Mouse (Mus musculus): ENCODE results near the gene Dhx8. TPM values are rescaled to one million over a fixed set of nuclear protein-coding genes. Genes with fewer than 3 reads are reported as not detected.

Dhx8 gene
- total RNA-seq, 4 experiments from 2014 or later, result 30.7 to 36.4 (median 32.0) TPM

DNA sequence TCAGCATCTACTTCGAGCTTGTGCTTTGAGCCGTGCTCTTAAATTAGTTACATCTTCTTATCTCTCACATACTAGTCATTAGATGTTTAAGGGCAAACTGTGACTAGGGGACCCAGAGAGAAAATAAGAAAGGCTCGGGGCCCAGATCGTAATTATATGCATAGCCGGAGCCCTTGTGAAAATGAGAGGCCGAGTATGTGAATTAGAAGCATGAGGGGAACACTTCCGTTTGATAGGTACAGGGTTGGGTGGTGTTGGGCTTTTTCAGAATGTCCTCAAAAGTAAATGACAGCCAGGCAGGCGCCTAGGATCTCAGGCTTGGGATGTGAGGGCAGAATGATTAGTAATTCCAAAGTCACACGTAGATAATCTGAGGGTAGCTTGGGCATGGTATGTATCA is 877 bp downstream of the Dhx8 start:
- no peak for DNase-seq (ENCODE audit: low spot score in 2 of 2)

DNA sequence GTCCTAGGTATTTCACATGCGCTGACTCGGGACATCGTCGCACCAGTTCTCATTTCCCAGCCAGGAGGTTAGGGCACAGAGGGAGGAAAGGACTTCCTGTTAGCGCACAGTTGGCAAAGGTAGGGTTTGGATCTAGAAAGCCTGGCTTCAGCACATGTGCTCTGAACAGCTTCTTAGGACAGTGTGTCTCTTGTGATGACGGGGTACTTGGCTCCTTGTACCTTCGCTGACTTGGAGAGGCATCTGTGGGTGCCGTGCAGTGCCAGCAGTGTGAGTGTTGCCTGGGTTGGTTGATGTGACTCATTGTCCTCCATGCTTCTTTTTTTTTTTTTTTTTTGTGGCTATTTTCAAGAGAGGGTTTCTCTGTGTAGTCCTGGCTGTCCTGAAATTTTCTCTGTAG is 23.9 kb downstream of the Dhx8 start:
- peak in 1 of 2 experiments; percentile 37 for DNase-seq (ENCODE audit: low spot score in 2 of 2)

DNA sequence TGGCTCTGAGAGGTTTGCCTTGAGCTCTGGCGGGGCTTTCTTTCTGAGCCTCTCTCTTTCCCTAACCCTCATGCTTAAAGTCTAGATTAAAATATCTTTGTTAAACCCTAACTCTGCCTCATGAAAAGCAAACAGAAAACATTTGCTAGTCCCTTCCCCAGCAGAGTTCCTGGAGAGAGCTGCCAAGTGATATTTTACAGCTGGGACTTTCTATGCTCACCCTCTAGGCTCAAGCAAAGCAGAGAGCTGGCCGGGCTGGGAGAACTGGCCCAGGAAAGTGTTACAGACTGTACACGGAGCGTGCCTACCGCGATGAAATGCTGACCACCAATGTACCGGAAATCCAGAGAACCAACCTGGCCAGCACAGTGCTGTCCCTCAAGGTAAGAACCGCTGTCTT is 24.6 kb downstream of the Dhx8 start:
- no peak for DNase-seq (ENCODE audit: low spot score in 2 of 2)

DNA sequence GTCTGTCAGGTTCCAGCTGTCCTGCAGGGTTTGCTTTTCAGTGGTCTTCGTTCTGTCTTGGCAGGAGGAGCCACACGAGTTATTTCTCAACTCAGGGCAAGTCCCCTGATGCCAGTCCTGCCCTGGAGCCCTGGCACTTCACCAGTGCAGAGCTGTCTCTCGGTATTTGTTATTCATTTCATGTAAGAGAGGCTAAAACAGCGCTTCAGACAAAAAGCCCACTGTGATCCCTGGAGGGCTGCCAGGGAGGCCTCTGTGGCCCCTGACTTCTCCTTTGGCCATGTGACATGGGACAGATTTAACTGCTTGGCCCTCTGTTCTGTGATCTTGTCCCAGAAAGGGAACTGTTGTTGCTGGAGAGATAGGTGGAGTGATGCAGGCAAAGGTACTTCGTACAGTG is 25.7 kb downstream of the Dhx8 start:
- DNase-seq (ENCODE audit: low spot score in 2 of 2), result peak in 1 of 2 experiments; percentile 51

DNA sequence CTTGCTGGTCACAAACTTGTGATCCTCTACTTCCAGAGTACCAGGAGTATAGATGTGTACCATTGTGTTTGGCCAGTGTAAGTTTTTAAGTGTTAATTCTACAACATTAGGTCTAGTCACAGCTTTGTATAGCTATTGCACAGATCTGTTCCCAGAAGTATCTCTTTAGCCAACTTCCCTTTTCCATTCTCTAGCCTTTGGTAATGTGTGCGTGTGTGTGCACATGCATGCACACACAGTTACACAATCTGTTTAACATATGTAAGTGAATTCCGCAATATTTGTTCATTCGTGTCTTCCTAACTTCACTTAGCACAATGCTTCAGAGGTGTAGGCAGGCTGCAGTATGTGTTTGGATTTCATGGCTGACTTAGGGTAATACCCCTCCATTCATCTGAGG is 26.8 kb downstream of the Dhx8 start:
- DNase-seq (ENCODE audit: low spot score in 2 of 2), result no peak

DNA sequence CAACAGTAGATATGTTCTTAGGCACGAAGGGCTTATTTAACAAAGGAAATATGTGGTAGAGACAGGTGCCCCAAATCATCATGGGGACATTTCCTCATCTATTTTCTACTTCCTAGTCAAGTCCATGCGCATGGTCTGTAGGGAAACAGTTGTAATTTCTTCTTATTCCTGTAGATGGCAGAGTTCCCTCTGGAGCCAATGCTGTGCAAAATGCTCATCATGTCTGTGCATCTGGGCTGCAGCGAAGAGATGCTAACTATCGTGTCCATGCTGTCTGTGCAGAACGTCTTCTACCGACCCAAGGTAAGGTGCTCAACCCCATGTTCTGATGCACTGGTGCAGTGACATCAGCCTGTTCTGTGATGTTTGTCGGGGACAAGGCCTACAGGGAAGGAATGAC is 31.0 kb downstream of the Dhx8 start:
- no peak for DNase-seq (ENCODE audit: low spot score in 2 of 2)

DNA sequence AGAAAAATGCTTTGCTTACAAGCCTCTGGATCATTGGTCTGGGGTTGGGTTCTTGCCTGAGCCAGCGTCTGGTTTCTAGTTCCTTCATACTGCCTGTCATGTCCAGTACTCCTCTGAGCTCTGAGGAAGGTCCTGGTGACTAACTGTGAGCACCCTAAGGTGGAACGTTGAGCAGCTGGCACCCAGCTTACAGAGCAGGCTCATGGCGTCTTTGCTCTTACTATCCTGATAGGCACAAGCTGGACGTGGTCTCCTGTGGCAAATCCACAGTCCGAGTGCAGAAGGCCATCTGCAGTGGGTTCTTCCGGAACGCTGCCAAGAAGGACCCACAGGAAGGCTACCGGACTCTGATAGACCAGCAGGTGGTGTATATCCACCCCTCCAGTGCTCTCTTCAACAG is 31.8 kb downstream of the Dhx8 start:
- DNase-seq (ENCODE audit: low spot score in 2 of 2), result no peak

DNA sequence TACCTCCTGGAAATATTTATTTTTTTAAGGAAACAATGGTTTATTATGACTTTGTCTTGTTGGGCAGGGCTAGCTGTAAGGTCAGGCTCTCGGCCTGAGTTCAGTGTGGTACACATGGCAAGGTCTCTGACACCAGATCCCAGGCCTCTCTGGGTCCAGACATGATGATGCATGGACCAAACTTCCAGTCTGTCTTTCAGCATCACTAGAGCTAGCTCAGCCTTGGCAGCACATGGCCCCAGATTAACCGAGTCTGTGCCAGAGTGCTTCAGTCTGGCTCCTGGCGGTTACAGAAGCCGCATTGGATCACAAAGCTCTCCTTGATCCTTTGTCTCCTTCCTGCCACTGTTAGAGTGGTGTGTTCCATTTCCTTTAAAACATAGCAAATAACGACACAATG is 34.6 kb downstream of the Dhx8 start:
- DNase-seq (ENCODE audit: low spot score in 2 of 2), result no peak

DNA sequence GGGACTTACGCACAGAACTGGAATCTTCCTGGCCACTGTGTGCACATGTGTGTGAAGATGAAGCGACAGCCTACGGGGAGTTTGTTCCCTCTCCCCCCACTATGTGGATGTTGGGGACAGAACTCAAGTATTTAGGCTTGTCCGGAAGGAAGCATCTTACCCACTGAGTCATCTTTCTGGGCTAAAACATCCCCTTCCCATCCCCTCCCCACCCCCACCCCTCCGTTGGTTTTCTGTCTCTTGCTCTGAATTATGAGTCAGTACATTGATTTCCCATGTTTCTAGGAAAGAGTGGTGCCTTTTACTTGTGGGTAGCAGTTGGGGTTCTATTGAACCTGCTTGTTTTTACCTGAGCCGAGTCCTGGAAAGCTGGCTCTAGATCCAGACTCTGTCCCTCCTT is 36.0 kb downstream of the Dhx8 start:
- DNase-seq (ENCODE audit: low spot score in 2 of 2), result no peak

DNA sequence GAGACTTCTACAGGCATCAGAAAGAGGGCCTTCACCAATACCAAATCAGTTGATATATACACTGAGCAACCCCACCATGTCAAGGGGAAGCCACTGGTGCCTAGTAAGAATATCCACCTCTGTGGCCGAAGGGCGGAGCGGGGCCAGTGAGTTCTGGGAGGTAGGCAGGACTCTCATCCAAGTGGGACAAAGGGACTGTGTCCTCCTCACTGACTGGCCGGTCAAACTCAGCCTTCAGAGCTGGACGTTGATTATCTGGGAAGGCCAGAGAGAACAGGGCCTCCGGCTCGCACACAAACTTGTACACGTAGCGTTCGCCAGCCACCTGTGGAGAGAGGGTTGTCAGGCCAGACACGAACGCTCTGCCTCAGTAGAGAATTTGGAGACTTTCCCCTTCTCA is 37.5 kb downstream of the Dhx8 start:
- no peak for DNase-seq (ENCODE audit: low spot score in 2 of 2)

DNA sequence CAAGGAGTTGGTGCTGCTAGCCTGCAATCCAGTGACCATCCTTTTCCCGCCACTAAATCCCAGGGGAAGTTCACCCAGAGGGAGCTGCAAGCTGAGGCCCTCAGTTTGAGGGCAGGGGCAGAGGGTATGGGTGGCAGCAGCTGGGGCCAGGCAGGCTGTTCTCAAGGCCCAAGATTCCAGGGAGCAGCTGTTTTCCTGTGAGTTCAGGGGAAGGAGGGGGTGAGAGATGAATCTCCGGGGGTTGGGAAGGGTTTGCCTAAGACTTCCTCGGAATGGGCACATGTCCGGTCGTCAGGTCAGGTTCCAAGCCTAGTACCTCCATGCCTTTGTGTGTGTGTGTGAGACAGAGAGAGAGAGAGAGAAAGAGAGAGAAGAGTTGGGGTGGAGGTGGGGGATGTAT is 39.3 kb downstream of the Dhx8 start:
- no peak for DNase-seq (ENCODE audit: low spot score in 2 of 2)

DNA sequence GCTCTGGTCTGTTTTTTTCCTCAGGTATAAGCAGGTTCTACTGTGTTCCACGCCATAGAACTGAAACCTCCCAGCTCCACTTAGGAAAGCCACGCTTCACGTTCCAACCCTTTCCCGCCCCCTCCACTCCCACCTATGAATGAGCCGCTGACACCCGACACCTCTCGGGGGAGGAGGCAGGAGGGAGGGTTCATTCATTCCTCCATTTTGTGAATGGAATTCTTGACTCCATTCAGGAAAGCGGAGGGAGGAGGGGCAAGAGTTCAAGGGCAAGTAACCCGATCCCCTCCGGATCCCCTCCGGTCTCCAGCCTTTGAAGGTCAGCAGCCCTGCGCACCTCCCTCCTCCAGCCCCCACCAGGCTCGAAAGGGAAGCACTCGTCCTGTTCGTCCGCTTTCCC is 39.7 kb downstream of the Dhx8 start:
- DNase-seq (ENCODE audit: low spot score in 2 of 2), result no peak

DNA sequence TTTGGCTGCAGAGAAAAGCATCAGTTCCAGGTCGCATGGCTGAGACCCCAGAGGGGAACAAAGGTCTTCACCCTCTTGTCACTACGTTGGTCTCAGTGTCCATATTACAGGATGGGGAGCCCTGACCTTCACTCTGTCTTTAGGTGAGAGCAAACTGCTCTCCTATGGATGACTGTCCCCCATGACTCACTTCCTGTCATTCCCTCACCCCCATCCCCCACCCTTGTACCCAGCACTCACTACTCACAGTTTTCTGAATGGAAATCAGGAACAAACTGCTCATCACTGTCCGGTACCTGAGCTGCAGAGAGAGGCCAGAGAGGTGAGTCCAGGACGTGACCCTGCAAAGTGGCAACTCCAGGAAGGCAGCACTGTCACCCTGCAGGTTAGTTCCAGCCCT is 44.1 kb downstream of the Dhx8 start:
- no peak for DNase-seq (ENCODE audit: low spot score in 2 of 2)

DNA sequence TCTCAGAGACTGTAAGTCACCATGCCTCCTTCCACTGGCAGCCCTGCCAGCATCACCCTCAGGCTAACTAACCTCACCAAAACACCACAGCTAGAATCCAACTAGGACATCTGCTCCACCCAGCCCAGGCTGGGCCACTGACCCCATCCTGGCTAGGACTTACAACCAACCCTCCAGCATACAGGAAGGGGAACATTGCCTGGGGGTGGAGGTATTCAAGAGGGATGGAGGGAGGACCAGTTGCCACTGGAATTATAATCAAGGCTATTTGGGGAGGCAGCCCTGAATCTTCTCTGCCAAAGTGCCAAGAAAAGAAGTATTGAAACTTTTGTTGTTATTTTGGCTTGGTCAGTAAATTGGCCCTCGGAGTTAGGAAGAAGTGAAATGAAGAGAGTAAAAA is 50.4 kb downstream of the Dhx8 start:
- DNase-seq (ENCODE audit: low spot score in 2 of 2), result peak in 1 of 2 experiments; percentile 34

DNA sequence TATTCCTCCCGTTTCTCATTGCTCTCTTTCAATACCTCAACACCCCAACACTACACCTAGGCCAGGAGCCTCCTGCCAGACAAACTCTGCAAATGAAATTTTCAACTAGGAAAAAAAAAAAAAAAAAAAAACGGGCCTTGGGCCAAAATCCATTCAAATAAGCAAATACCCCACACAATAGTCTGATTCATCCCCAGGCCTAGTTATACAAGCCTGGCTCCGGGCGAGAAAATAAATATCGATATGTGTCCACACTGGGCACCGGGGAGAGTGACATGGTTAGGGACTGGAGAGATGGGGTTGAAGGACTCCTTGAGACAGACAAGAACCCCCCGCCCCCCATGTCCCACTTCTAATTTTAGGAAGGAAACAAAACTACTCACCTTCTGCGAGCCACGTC is 50.9 kb downstream of the Dhx8 start:
- DNase-seq (ENCODE audit: low spot score in 2 of 2), result no peak

DNA sequence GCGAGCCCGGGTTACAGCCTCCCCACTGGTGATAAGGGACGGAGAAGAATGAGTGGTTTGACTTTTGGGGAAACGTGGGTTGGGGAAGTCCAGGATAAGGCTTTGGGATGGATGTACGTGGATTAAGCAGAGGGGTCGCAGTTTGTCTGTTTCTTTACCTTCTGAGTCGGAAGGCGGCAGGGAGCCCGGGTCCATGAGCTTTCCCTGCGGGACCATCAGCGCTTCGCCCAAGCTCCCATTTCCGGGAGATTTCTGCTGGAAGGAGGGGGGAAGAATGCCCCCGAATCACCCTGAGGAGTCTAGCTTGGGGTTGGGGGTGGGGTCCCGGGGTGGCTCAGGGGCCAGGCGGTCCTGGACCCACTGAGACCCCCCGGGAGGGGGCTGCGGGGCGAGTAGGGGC is 51.4 kb downstream of the Dhx8 start:
- DNase-seq (ENCODE audit: low spot score in 2 of 2), result no peak

DNA sequence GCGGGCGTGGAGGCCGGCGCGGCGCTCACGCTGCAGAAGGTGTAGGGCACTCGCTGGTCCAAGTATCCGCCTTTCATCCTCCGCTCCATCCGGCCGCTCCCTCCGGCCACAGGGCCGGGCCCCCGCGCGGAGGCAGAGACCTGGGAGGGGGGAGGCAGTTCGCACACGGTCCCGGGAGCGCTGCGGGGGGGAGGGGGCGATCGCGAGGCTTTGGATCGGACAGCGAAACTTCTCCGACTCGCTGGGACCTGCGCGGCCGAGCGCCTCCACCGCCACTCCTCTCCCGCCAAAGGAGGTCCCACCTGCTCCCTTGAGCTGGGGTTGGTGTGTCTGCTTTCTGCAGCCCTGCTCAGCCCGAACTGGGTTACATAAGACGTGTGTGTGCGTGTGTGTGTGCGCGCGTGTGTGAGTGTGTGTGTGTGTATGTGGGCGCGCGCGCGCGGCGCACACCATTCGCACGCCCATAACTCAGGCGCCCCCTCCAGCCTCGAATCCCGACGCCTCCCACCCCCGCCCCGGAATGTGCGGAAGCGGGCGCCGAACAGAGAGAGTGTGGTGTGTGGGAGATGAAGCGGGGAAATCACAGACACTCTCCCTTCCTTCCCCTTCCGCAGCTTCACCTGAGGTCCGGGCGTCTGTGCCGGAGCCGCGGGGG is 51.9 kb downstream of the Dhx8 start:
- peak; percentile 27 to 37 for DNase-seq (ENCODE audit: low spot score in 2 of 2)

DNA sequence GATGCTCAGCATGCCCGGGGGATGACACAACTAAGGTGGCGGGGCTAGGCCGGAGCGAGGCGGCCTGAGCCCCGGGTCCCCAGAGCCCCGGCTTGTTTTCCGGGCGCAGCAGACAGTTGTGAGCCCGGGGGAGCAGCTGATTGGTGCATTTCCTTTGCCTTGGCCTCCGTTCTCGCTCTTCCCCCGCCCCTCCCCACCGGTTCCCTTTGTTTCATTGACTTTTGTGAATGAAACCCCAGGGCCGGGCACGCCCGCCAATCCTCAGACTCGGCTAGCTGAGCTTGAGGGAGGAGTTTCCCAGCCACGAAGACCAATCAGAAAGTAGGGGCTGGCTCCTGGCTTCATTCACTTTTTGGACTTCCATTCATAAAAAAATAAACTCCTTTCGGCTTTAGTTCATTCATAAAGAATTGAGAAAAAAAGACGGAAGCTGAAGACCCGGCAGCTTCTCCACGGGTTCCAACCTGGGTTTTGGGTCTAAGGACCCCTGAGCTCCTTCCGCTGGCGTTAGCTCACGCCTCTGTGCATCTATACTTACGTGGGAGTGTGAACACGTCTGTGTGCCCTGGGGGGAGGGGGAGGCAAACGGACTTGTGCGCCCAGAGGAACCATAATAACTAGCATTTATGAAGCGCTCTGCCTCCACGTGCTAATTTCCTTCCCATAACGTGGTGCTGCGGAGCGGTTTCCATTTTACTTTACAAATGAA is 52.6 kb downstream of the Dhx8 start, which contains the start of gene Etv4:
Gene Etv4 (minus strand): TSS at position 229 of the 709 bp plus-strand sequence.
- DNase-seq (ENCODE audit: low spot score in 2 of 2), result peak; percentile 67 to 90

DNA sequence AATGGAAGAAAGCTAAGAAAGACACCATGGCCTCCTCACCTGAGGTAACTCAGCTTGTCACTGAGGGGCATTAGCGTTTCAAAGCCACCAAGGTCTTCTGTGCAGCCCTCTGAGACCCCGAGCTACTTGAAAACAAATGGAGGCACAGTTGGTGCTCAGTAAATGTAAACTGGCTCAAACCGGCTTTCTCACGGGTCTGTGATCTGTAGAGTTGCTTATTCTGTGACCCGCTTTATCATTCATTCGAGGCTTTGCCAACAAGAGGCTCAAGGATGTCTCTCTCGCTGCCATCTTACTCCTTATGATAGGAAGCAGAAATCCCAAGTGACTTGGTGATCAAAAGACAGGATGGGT is 53.1 kb downstream of the Dhx8 start:
- no peak for DNase-seq (ENCODE audit: low spot score in 2 of 2)

DNA sequence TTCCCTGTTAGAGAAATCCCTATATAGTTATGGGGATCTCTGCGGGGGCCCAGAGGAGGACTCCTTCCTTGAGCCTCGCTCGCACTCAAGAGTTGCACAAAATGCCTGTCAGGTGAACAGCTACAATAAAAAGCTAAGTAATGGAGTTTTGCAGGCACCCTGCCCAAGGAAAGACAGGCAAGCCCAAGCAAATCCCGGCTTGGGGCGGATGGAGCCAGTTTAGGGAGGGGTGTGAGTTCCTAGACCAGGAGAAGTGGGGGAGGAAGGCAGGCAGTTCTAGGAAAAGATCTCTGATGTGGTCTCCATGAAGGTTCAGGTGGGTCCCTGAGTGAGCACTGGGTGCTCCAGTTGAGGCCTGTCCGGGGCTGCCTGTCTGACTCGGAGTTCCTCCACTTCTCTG is 53.9 kb downstream of the Dhx8 start:
- no peak for DNase-seq (ENCODE audit: low spot score in 2 of 2)

DNA sequence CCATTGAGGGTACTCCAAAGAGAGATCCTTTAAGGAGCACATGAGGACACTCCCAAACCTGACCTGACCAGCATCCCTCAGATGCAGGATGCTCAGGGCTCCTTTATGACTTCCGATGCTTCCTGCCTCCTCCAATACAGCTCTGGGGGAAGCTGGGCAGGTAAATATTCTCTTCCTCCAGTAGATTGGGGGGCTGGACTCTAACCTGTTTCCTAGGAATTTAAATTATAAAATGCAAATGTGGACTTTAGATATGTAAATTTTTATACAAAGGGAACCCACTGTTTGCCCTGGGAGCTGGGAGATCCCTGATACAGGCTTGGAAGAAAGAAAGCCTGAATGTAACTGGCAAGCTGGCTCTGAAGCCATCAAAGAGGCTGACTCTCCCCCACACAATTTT is 54.7 kb downstream of the Dhx8 start:
- no peak for DNase-seq (ENCODE audit: low spot score in 2 of 2)

DNA sequence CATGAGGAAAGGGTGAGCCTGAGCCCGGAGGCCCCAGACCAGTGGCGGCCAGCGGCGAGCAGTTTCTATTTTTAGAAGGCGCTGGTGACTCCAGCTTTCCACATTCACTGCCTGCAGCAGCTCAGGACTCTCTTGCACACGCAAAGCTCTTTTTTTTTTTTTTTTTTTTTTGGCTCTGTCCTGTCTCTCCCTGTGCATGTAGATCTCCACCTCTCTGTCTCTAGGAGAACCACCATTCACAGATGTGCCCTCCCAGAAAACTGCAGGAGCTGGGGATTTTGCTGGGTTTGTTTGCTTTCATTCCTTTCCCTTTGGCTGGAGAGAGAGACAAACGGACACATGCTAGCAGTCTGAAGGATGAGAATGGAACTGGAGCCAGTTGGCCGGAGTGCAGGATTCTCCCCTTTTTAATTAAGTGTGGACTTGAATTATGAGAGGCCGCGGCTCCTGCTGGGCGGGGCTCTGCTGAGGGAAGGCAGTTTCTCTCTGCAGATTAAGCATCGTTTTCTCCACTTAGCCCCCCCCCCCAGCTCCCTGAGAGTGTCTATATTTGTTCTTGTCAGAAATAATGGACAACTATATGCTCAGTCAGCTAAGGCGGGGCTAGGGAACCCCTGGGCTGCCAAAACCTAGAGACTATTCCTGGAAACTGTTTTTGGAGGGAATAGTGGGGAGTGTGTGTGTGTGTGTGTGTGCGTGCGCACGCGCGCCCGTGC is 58.2 kb downstream of the Dhx8 start:
- no peak for DNase-seq (ENCODE audit: low spot score in 2 of 2)

DNA sequence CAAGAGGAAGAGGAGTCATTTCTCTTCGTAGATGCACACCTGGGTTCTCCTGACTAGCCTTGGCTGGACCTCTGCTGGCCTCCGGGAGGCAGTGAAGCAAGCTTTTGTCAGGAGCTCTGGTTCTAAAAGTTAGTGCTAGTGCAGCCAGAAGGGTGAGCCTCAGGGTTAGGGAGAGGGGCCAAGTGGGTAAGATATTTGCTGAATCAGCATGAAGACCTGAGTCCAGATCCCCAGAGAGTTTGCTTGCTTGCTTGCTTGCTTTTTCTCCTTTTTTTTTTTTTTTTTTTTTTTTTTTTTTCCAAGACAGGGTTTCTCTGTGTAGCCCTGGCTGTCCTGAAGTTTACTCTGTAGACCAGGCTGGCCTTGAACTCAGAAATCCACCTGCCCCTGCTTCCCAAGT is 64.6 kb downstream of the Dhx8 start:
- no peak for DNase-seq (ENCODE audit: low spot score in 2 of 2)

Measured in left cerebral cortex, adult 8-10 months (tissue).